Mouse (Mus musculus) ES-Bruce4 (cell line): ENCODE measurements at regions not wholly inside any gene's neighbourhood (a gene's known extent, or its start where the extent isn't known, plus 50 kb on each side); places are given as distances from the start of the nearest gene placed in this dataset.

ENCODE experiments used
- CTCF ChIP-seq: IDR thresholded peaks from one replicate; pipeline ENCODE4 v1.8.1; 2011; ENCODE audit warnings: low read depth, low read length
- POLR2A ChIP-seq: IDR thresholded peaks from one replicate; pipeline ENCODE4 v1.8.1; 2011; ENCODE audit warnings: low read length; ENCODE audit not compliant: insufficient read depth

DNA sequence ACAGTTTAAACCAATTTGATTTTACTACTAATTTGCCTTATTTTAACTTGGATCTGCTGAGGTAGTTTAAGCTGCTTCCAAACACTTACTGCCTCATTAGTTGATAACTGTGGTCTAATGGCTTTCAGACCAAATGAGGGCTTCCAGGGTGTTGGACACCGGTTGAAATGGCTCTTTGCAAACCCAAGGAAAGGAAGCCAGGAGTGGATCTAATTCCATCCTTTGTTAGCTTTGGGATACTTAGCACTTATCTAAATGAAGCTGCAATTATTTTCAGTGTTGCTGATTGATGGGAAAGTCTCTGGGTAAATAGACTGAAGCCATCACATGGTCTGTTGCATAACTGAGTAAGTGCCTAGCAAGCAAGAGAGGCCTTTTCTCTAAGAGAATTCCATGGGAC, 148.4 kb upstream of the Sel1l start:
- TF ChIP-seq CTCF (no peak), POLR2A (no peak)
